Mouse (Mus musculus) bone marrow macrophage, adult 2 months (primary cell): ENCODE measurements at regions not wholly inside any gene's neighbourhood (a gene's known extent, or its start where the extent isn't known, plus 50 kb on each side); places are given as distances from the start of the nearest gene placed in this dataset.

Experiments
- H3K27ac ChIP-seq: 2 replicates; pipeline ENCODE4 v1.5.1; 2012; ENCODE audit warnings: low read depth, low read length; ENCODE audit not compliant: insufficient read depth
- H3K4me1 ChIP-seq: 2 replicates; pipeline ENCODE4 v1.6.1; 2012; ENCODE audit warnings: low read length; ENCODE audit not compliant: control insufficient read depth, insufficient read depth
- H3K4me3 ChIP-seq: 2 replicates; pipeline ENCODE4 v1.5.1; 2012; ENCODE audit warnings: mild to moderate bottlenecking, low read length, moderate library complexity; ENCODE audit not compliant: insufficient read depth
- CTCF ChIP-seq: IDR thresholded peaks from 2 replicates; pipeline ENCODE4 v1.5.1; 2012; ENCODE audit warnings: low read depth, mild to moderate bottlenecking, low read length, moderate library complexity
- POLR2A ChIP-seq: IDR thresholded peaks from 2 replicates; pipeline ENCODE4 v1.6.1; 2012; ENCODE audit warnings: mild to moderate bottlenecking, low read depth, low read length, borderline replicate concordance

GRCm38 (mm10) chr7:111969198-111969887 is 54.0 kb upstream of the Usp47 start:
- H3K4me3 ChIP-seq, result no peak overlapping the region
- H3K27ac ChIP-seq, result no peak overlapping the region
- no peaks in the 10 kb centered on the region for H3K4me1 ChIP-seq
- TF ChIP-seq POLR2A, result no peak
- TF ChIP-seq CTCF, result no peak

GRCm38 (mm10) chr7:111968261-111968660 is 55.0 kb upstream of the Usp47 start:
- no peak overlapping the region for H3K4me3 ChIP-seq
- TF ChIP-seq CTCF (no peak), POLR2A (no peak)

GRCm38 (mm10) chr7:111966716-111967115 is 56.6 kb upstream of the Usp47 start:
- no peaks in the 10 kb centered on the region for H3K4me1 ChIP-seq
- TF ChIP-seq POLR2A, result no peak
- TF ChIP-seq CTCF, result no peak
- no peak overlapping the region for H3K4me3 ChIP-seq
- no peak overlapping the region for H3K27ac ChIP-seq

More at GRCm38 (mm10) chr7:111968261-111968660, 55.0 kb upstream of the Usp47 start:
- no peak overlapping the region for H3K27ac ChIP-seq
- no peaks in the 10 kb centered on the region for H3K4me1 ChIP-seq

DNA sequence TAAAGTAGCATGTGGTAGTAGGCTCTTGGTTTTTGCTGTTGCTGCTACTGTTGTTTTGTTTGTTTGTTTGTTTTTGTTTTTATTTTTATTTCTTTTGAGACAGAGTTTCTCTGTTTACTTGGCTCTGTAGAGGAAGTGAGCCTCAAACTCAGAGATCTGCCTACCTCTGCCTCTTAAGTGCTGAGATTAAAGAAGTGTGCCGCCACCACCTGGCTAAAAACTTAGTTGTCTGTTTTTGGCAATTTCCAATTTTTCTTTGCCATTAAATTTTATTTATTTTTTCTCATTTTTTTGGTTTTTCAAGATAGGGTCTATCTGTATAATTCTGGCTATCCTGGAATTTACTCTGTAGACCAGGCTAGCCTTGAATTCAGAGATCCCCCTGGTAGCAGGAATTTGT is 59.3 kb upstream of the Usp47 start:
- Histone ChIP-seq H3K27ac (no peak overlapping the region), H3K4me3 (no peak overlapping the region), H3K4me1 (no peaks in the 10 kb centered on the region)
- TF ChIP-seq CTCF, result no peak
- TF ChIP-seq POLR2A, result no peak

- Histone ChIP-seq H3K27ac (no peak overlapping the region), H3K4me1 (no peaks in the 10 kb centered on the region), H3K4me3 (no peak overlapping the region)
- TF ChIP-seq CTCF, result no peak
- no peak for TF ChIP-seq POLR2A
Observed at GRCm38 (mm10) chr7:111959977-111960376, 63.3 kb upstream of the Usp47 start.

- no peaks in the 10 kb centered on the region for H3K4me1 ChIP-seq
- H3K4me3 ChIP-seq, result no peak overlapping the region
- TF ChIP-seq CTCF (no peak), POLR2A (no peak)
- H3K27ac ChIP-seq, result no peak overlapping the region
Observed at GRCm38 (mm10) chr7:111956671-111957070, 66.6 kb upstream of the Usp47 start.

- H3K27ac ChIP-seq, result no peak overlapping the region
- no peak overlapping the region for H3K4me3 ChIP-seq
- H3K4me1 ChIP-seq, result no peaks in the 10 kb centered on the region
- TF ChIP-seq CTCF (no peak), POLR2A (no peak)
Observed at GRCm38 (mm10) chr7:111939631-111940030, 83.7 kb upstream of the Usp47 start.

GRCm38 (mm10) chr7:111937547-111937946 is 85.8 kb upstream of the Usp47 start:
- TF ChIP-seq CTCF, result no peak
- no peak overlapping the region for H3K4me3 ChIP-seq
- no peak overlapping the region for H3K27ac ChIP-seq
- no peaks in the 10 kb centered on the region for H3K4me1 ChIP-seq

DNA sequence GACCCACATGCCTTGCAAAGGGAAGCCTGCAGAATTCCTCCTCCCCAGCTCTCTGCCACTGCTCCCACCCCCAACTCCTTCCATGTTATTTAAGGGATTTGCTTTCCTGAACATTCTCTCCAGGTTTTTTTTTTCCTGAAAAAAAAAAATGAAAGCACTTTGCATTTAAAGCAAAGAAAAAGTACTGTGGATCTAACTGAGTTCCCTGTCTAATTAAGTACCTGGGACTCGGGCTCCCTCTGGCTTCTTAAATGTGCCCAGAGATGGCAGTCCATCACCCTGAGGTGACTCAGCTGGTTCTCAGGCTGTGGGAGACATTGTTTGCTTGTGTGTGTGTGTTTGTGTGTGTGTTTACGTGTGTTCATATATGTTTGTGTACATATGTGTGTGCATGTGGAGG is 86.2 kb upstream of the Usp47 start:
- Histone ChIP-seq H3K27ac (no peak overlapping the region), H3K4me1 (no peaks in the 10 kb centered on the region), H3K4me3 (no peak overlapping the region)
- no peak for TF ChIP-seq CTCF
- TF ChIP-seq POLR2A, result no peak

DNA sequence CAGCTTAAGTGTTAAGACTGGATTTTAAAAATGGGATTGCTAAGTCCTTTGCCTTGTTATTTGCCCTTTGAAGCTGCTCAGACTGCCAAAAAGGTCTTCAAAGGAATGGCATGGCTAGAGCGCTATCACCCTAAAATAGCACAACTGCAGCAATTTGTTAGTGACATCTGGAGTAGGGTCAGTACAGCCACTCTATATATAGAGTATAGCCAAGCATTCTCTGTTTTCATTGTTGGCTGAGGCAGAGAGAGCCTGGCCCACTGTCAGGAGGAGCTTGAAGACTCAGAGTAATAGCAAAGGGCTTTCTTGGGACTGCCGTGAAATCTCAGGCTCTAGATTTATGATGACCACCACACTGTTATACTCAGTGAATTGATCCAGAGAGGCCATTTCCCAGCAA is 90.6 kb upstream of the Usp47 start:
- TF ChIP-seq CTCF, result no peak
- no peaks in the 10 kb centered on the region for H3K4me1 ChIP-seq
- H3K4me3 ChIP-seq, result no peak overlapping the region
- H3K27ac ChIP-seq, result no peak overlapping the region

GRCm38 (mm10) chr7:111919961-111920360 is 103.3 kb upstream of the Usp47 start:
- Histone ChIP-seq H3K4me3 (no peak overlapping the region), H3K27ac (no peak overlapping the region), H3K4me1 (no peaks in the 10 kb centered on the region)
- TF ChIP-seq CTCF (no peak), POLR2A (no peak)
